Mouse (Mus musculus): ENCODE data around the gene Hoxd9. TPM values are rescaled to one million over a fixed set of nuclear protein-coding genes. Genes with fewer than 3 reads are reported as not detected.
A peak's percentile ranks its signal among the peaks of the same experiment; 100 is the strongest.

Hoxd9 gene
- polyA plus RNA-seq, 1 experiment: 0.31 TPM

DNA sequence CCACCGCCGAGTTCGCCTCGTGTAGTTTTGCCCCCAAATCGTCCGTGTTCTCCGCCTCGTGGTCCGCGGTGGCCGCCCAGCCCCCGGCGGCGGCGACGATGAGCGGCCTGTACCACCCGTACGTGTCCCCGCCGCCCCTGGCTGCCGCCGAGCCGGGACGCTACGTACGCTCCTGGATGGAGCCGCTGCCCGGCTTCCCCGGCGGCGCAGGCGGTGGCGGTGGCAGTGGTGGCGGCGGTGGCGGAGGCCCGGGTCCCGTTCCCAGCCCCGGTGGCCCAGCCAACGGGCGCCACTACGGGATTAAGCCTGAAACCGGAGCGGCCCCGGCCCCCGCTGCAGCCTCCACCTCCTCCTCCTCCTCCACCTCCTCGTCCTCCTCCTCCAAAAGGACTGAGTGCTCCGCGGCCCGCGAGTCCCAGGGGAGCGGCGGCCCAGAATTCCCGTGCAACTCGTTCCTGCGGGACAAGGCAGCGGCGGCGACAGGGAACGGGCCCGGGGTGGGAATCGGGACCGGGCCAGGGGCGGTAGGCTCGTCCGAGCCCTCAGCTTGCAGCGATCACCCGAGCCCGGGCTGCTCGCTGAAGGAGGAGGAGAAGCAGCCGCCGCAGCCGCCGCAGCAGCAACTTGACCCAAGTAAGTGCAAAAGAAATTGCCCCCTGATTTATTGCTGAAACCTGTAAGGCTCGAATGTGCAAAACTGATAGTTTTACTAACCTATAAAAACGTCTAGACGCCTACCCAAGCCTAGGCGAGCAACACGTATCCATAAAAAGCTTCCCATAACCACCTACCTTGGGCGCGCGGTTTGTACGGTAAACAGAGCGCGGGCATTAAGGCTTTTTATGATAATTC is 900 bp downstream of the Hoxd9 start:
- Histone ChIP-seq H3K27ac (ENCODE audit: control insufficient read depth, insufficient read depth, low read length) (no peak overlapping the region), H3K36me3 (ENCODE audit: control insufficient read depth, insufficient read depth, low read length) (no peaks in the 10 kb centered on the region), H3K27me3 (ENCODE audit: control insufficient read depth, insufficient read depth, low read length) (peaks cover 23% of the 10 kb centered on the region), H3K4me1 (replicated peaks; ENCODE audit: control insufficient read depth, insufficient read depth, low read length) (no peaks in the 10 kb centered on the region; the same call in 1 of the 2 replicates), H3K4me3 (ENCODE audit: control insufficient read depth, insufficient read depth, low read length) (no peak overlapping the region)
- WGBS: 5% methylated on average over 86 of the region's 86 CpGs
- no peak for DNase-seq
- TF ChIP-seq CTCF (IDR thresholded peaks at IDR 0.05; ENCODE audit: borderline replicate concordance, control insufficient read depth, extremely low read depth, insufficient read depth, low read length, poor library complexity) (no peak), POLR2A (IDR thresholded peaks at IDR 0.05; ENCODE audit: control insufficient read depth, extremely low read depth, insufficient read depth, low read length, poor library complexity) (no peak)

DNA sequence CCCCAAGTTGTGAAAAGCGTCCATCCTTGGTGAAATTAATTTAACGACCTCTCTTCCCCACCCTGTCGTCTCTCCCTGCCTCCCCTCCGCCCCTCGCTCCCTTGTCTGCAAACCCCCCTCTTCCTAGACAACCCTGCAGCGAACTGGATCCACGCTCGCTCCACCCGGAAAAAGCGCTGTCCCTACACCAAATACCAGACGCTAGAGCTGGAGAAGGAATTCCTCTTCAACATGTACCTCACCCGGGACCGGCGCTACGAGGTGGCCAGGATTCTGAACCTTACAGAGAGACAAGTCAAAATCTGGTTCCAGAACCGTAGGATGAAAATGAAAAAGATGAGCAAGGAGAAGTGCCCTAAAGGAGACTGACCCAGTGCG is 1.5 kb downstream of the Hoxd9 start:
- H3K36me3 ChIP-seq (ENCODE audit: control insufficient read depth, insufficient read depth, low read length): no peaks in the 10 kb centered on the region
- 17% methylated on average over 17 of the region's 17 CpGs for WGBS
- no peaks in the 10 kb centered on the region; the same call in 1 of the 2 replicates for H3K4me1 ChIP-seq (replicated peaks; ENCODE audit: control insufficient read depth, insufficient read depth, low read length)
- H3K27ac ChIP-seq (ENCODE audit: control insufficient read depth, insufficient read depth, low read length): no peak overlapping the region
- TF ChIP-seq CTCF (IDR thresholded peaks at IDR 0.05; ENCODE audit: borderline replicate concordance, control insufficient read depth, extremely low read depth, insufficient read depth, low read length, poor library complexity) (no peak), POLR2A (IDR thresholded peaks at IDR 0.05; ENCODE audit: control insufficient read depth, extremely low read depth, insufficient read depth, low read length, poor library complexity) (no peak)
- H3K27me3 ChIP-seq (ENCODE audit: control insufficient read depth, insufficient read depth, low read length): peaks cover 23% of the 10 kb centered on the region
- no peak overlapping the region for H3K4me3 ChIP-seq (ENCODE audit: control insufficient read depth, insufficient read depth, low read length)
- no peak for DNase-seq

DNA sequence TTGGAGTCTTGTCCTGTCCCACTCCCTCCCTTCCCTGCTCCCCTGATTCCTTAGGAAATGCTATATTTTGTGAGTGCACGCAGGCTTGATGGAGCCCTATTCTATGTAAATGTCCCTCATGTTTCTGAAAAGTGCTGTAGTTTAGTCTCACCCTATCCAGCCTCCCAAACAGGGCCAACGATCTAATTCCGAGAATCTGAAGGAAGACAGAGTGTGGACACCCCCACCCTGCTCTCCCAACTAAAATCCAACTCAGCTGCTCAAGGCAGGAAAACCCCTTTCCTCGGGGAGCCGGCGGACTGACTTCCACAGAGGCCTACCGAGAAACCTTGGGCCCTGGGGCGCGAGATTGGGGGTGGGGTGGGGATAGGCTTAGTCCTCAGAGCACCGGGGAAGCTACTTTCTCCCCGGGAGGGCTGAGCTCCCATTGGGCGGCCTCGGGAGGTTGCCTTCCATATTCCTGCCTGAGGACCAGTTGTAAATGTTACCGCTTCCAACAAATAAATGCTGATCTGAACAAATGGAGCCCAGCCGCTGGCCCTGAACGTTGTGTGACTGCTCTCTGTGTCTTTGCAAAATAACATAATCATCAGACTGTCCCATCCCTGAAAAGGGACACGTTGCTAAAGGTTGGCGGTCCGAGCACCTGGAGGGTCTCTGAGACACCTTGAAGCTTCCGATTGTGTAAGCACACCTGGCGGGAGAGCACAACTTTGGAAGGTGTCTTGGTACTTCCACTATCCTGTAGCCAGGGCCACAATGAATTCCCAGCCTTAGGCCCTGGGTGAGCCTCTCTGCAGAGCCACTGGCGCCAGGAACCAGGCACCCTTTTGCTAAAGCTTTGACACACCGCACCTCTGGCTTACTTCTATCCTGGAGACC is 2.4 kb downstream of the Hoxd9 start:
- WGBS: 30% methylated on average over 23 of the region's 23 CpGs
- Histone ChIP-seq H3K4me3 (ENCODE audit: control insufficient read depth, insufficient read depth, low read length) (no peak overlapping the region), H3K27me3 (ENCODE audit: control insufficient read depth, insufficient read depth, low read length) (peaks cover 23% of the 10 kb centered on the region), H3K27ac (ENCODE audit: control insufficient read depth, insufficient read depth, low read length) (no peak overlapping the region), H3K36me3 (ENCODE audit: control insufficient read depth, insufficient read depth, low read length) (no peaks in the 10 kb centered on the region), H3K4me1 (replicated peaks; ENCODE audit: control insufficient read depth, insufficient read depth, low read length) (peaks cover 4% of the 10 kb centered on the region)
- DNase-seq: no peak
- TF ChIP-seq POLR2A (IDR thresholded peaks at IDR 0.05; ENCODE audit: control insufficient read depth, extremely low read depth, insufficient read depth, low read length, poor library complexity) (no peak), CTCF (IDR thresholded peaks at IDR 0.05; ENCODE audit: borderline replicate concordance, control insufficient read depth, extremely low read depth, insufficient read depth, low read length, poor library complexity) (no peak)

DNA sequence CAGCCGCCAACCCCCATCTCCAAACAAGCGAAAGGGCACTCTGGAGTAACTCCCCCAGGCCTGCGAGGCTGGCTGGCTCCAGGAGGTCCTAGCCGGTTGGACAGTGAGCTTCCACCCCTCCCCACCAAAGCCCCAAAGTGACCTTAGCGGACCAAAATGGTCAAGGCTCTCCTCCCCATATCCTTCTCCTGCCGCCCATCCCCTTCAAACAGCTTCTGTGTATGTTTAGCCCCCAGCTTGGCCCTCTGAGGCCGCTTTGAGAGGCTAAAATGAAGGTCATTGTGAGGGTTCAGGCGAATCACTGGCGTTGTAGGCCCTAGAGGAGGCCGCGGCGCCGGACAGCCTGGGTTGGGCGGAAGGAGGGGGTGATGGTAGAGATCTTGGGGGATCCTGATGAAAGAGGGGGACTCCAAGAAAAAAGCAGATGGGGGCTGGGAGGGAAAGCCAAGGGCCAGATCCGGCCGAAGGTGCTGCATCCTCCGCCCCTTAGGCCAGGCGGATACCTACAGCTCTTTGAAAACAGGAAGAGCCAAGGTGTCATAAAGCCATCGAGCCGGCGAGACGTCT is 3.1 kb downstream of the Hoxd9 start:
- WGBS: 31% methylated on average over 22 of the region's 22 CpGs
- H3K36me3 ChIP-seq (ENCODE audit: control insufficient read depth, insufficient read depth, low read length): no peaks in the 10 kb centered on the region
- H3K27ac ChIP-seq (ENCODE audit: control insufficient read depth, insufficient read depth, low read length): no peak overlapping the region
- H3K4me3 ChIP-seq (ENCODE audit: control insufficient read depth, insufficient read depth, low read length): no peak overlapping the region
- peaks cover 25% of the 10 kb centered on the region for H3K27me3 ChIP-seq (ENCODE audit: control insufficient read depth, insufficient read depth, low read length)
- peaks cover 10% of the 10 kb centered on the region for H3K4me1 ChIP-seq (replicated peaks; ENCODE audit: control insufficient read depth, insufficient read depth, low read length)
- no peak for DNase-seq
- TF ChIP-seq POLR2A (IDR thresholded peaks at IDR 0.05; ENCODE audit: control insufficient read depth, extremely low read depth, insufficient read depth, low read length, poor library complexity) (no peak), CTCF (IDR thresholded peaks at IDR 0.05; ENCODE audit: borderline replicate concordance, control insufficient read depth, extremely low read depth, insufficient read depth, low read length, poor library complexity) (no peak)

DNA sequence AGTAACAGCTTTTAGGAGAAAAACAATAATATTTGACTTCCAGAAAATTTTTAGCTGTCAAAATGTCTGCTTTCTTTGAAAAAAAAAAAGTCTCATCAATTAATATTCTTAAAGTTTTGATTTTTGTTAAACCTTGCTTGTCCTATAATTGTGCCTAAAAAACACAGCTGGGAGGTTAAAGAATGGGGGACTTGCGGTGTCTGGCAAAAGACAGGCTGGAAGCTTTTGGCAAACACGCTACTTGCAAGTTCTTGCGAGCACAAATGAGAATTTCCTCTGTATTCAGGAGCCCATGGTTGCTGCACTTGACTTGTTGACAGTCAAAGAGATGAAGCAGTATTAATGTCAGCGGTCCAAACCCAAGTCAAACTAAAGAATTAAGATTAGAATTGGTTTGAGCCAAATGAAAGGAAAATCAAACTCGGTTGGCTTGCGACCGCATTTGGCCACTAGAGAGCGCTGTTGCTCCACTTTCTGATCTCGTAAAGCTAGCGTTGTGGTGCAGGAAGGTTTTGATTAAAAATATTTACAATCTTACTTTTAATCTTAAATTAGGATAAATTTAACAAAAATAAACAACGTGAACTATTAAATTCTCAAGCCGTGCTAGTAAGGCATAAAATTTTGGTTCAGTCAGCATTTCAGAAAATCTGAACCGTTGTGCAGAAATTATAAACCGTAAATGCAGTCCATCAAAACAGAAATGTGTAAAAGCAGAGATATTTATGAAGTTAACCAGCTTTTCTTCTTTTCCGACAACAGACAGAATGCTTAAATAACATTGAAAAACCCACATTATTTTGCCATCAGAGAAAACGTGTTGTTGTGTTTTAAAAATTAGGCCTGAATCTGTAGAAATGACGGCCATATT is 4.7 kb downstream of the Hoxd9 start:
- no peak overlapping the region for H3K27ac ChIP-seq (ENCODE audit: control insufficient read depth, insufficient read depth, low read length)
- TF ChIP-seq POLR2A (IDR thresholded peaks at IDR 0.05; ENCODE audit: control insufficient read depth, extremely low read depth, insufficient read depth, low read length, poor library complexity) (no peak), CTCF (IDR thresholded peaks at IDR 0.05; ENCODE audit: borderline replicate concordance, control insufficient read depth, extremely low read depth, insufficient read depth, low read length, poor library complexity) (no peak)
- H3K4me1 ChIP-seq (replicated peaks; ENCODE audit: control insufficient read depth, insufficient read depth, low read length): peaks cover 11% of the 10 kb centered on the region
- H3K27me3 ChIP-seq (ENCODE audit: control insufficient read depth, insufficient read depth, low read length): peaks cover 24% of the 10 kb centered on the region
- no peaks in the 10 kb centered on the region for H3K36me3 ChIP-seq (ENCODE audit: control insufficient read depth, insufficient read depth, low read length)
- WGBS: 21% methylated on average over 17 of the region's 17 CpGs
- peak; percentile 62 for DNase-seq
- H3K4me3 ChIP-seq (ENCODE audit: control insufficient read depth, insufficient read depth, low read length): no peak overlapping the region

All from thymus, adult 2 months (tissue).